Mouse (Mus musculus) Muller cell, postnatal 12 days (primary cell): ENCODE data around the gene Ugp2.

Experiments used
- DNase-seq: peaks from one replicate; pipeline ENCODE4 v3.0.0-alpha.2; 2015; ENCODE audit errors: inconsistent ontology term

Ugp2 gene

DNA sequence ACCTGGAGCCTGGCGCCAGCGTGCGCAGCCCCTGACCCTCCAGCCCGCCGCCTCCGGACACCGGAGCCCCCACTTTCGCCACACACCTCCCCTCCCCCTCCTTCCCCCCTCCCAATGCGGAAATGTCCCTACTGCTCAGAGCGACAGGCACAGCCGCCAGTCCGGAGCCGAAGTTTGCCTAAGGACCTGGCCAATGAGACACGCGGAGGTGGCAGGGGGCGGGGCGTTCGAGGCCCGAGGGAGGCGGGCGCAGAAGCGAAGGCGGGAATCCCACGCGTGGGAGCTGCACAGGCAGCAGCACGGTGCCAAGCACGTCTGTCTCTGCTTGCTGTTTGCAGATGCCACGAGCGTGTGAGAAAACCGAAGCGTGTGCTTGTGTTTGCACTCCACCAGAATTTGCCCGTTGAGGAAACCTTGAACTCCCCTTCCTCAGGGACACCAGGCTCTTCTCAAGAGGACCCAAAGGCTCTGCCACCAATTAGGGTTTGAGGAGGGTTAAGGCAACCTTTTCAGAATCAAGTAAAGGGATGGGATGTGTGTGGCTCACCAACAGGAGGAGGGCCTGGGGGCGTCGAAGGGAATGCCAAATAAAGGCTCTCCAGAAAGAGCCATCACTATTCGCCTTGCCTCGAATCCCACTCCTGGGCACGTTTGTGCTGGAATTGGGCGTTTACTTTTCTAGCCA, at the start of gene Ugp2:
Gene Ugp2 (minus strand): TSS at position 80 of the 685 bp plus-strand sequence.
- DNase-seq, result peak; percentile 98

DNA sequence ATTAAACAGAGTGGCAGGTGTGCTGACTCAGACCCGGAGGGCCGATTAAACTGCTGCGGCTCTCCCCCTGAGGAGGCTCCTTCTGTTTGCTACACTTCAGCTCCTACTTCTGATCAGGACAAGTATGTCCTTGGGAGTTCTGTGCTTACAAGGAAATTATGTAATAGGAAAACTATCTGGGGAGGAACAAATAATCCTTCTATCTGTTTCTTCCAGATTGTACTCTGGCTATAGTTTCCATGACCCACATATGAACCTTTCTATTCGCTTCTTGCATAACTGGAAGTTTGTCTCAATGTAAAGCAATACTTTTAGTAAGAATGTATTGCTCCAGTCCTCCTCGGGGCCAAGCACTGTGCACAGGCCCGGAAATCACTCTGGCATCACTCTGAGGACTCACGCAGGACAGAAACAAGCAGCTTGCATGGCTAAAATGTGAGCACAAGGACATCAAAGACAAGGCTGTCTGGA, 43.9 kb upstream of the Ugp2 start:
- DNase-seq, result no peak

DNA sequence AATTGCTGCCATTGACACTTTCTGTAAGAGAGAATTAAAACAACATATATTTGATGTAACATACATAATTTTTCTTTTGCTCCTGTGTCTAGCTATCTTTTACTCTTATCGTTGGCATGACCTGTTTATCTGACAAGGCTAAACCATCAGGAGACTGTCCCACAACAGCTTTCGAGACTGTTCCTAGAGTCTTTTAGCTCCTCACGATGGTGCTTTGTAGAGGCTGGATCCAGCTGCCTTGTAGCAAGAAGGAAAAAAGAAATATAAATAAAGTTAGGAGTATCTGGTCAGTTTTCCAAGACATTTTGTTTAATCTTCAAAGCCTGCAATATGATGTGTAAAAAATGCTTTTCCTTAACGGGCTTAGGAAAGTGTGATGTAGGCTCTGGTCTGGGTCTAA, 35.7 kb upstream of the Ugp2 start:
- no peak for DNase-seq

- no peak for DNase-seq
Observed at GRCm38 (mm10) chr11:21406141-21406540, 35.1 kb upstream of the Ugp2 start.

GRCm38 (mm10) chr11:21403877-21404276, 32.9 kb upstream of the Ugp2 start:
- no peak for DNase-seq

GRCm38 (mm10) chr11:21402481-21403254, 31.7 kb upstream of the Ugp2 start:
- DNase-seq, result no peak

- no peak for DNase-seq
Observed at GRCm38 (mm10) chr11:21401248-21401647, 30.2 kb upstream of the Ugp2 start.

DNA sequence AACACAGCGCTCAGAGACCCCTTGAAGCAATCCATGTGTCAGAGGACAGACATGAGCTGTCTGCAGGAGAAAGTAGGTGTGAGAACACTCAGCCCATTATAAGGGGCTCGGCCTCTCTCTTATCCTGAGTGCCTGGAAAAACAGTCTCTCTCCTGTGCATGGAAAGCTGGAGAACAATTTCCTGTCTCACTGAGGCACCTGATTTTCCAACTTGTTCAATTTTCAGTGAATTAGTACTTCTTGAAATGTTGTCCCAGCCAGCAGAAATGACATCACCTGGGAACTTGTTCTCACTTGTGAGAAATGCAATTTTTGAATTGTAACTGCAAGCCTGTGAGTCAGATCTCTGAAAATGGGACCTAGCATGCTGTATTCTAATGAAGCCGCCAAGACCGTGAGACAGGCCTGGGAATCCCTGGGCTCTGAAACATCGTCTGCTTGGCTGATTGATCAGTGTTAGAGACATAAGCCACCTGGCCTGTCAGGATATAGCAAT, 28.2 kb upstream of the Ugp2 start:
- DNase-seq, result peak; percentile 42

GRCm38 (mm10) chr11:21398464-21398863, 27.5 kb upstream of the Ugp2 start:
- DNase-seq, result no peak

DNA sequence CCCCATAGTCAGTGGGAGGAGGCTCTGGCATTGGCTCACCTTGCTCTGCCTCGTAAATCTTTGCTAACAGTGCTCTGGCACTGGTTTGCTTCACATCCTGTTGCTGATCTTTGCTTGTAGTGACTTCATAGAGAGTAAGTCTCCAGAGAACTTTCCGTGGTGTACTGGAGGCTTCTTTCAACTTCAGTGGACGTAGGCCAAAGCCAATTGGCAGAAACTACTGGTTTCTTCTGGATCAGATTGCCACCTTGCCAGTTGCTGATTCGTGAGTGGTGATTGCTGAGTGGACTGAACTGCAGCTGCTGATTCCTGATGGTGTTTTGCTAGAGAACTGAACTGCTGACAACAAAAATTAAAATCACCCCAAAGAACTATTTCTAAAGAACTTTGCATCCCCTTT, 15.8 kb upstream of the Ugp2 start:
- no peak for DNase-seq

GRCm38 (mm10) chr11:21374096-21374495, 3.1 kb upstream of the Ugp2 start:
- peak; percentile 83 for DNase-seq

DNA sequence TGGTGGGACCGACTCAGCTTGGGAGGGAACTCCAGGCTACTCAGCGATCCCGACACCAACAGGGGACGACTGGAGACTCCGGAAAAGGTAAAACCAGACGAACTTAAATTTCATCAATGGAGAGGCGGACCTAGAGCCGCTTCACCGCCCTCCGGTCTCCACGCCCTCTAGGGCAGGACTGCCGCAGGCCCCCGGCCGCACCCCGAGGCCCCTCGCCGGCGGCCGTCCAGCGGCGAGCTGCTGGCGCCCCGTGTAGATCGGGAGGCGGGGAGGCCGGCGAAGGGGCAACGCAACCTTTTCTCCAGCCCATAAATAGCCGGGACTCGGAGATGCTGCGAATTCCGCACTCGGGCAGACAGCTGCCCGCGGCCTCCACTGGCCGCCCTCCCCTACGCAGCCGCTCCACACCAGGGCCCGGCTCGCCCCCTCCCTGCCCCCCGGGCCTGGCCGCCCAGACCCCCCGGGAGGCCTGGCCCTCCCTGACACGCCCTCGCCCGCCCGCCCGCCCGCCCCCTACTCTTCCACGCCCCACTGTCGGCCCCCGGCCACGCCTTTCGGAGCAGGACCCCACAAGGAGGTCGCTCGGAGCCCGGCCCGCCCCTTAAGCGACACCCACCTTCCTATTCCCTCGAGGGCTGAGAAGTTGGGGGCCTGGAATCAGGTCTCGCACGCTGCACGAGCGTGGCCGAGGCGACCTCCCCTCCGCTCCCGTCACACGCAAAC, 441 bp downstream of the Ugp2 start:
- DNase-seq, result peak; percentile 96

DNA sequence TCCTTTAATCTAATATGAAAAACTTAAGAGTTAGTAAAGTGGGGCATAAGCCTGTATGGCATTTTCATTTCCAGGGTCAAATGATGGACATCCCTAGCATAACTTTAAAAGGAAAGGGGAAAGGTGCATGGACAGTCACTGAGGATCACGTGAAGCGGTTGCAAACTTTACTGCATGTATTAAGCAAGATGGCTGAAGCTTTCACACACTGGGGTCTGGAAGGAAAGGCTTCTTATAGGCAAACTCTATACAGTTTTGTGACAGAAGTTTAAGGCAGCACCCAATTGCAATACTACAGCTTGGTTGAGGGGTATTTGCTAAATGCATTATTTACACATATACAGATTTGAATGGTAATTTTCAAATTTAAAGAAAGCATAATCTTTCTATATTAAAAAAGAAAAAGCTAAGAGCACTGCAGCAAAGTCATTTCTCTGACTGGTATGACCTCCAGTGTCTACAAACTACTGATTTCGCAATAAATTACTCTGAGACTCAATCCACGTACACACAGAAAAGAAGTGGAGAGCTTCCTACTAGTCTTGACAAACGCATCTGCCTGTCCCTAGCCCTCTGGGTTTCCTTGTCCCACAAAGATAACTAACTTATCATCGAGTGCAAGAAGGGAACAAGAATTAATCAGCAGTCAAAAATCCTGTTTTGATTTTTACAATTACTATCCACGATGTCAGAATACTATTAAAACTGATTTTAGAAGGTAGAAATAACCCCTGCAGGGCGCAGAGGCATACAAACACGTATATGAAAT, 1.6 kb downstream of the Ugp2 start:
- DNase-seq, result no peak

GRCm38 (mm10) chr11:21368466-21368865, 2.5 kb downstream of the Ugp2 start:
- DNase-seq, result no peak

DNA sequence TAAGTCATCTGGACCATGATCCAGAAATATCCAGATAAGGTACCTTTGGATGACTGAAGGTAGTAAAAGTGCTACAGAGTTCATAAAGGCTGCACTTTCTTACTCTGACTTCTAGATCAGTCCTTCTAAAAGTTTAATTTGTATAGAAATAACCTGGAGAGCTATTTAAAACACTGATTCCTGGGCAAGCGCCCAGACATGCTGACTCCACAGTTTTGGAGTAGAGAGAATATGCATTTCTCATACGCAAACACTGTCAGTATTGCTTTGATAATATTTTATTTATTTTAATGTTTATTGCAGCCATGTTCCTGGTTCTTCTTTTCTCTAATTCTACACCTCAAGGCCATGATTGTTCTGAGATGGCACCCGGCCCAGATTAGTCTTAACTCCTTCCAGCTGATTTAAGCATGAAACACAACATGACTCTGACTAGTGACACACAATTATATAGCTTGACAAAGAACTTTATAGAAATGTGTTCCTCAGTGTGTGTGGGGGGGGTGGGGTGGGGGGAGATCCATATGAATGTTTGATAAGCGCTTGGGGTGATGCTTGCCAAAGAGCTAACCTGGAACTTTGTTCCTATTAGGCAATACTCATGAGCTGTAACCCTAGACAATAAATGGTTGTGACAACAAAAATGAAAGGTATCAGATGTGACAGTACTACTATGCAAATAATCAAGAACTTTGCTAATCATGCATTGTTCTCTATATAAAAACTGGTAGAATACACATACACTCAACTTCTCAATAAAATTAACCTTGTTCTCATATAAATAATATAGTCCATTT, 7.7 kb downstream of the Ugp2 start:
- no peak for DNase-seq

- no peak for DNase-seq
Observed at GRCm38 (mm10) chr11:21351296-21351695, 19.7 kb downstream of the Ugp2 start.

DNA sequence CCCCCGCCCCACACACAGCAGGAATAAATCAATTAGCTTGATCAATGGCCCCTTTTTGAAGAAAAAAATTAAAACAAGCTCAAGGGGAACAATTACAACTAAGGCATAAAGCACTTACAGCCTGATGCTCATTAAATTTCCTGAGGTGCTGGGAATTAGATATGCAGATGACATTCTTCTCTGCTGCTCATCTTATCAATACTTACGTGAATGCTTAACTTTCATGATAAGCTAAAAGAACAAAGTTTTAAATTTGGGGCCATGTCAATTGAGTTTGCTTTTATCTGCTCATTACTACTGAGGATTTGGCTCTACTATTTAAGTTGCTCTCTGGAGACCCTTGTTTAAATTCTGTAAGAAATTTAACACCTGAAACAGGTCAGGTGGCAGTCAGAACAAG, 22.1 kb downstream of the Ugp2 start:
- no peak for DNase-seq

DNA sequence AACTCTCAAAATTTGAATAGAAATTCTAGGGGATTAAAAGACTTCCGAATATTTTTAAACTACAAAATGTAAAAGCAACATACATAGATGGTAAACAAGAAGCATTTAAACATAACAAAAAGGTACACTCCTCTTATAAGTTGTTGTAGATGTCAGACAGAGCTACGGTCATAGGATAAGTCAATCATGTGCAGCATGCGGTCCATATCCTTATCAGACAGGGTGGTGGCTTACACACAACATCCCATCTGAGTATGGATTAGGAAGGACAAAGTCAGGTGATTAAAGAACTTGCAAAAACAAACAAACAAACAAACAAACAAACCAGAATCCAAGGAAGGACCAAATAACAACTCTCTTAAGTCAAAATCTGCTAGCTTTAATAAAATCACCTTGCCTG, 25.0 kb downstream of the Ugp2 start:
- DNase-seq, result no peak

DNA sequence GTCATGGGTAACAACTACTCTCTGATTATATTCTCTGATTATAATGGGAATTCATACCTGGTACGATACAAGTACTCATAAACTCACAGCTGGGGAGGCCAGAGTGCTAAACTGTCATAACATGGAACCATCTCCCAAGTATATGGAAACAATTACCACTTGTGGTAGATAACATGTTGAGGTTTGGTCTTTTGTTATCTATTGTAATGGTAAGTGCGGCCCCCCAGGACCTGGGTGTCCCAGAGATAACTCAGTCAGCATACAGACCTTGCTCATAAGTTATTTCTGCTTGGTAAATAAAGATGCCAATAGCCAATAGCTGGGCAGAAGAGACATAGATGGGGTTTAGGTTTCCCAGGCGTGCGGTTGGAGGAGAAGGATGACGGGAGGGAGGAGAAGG, 27.5 kb downstream of the Ugp2 start:
- DNase-seq, result no peak

DNA sequence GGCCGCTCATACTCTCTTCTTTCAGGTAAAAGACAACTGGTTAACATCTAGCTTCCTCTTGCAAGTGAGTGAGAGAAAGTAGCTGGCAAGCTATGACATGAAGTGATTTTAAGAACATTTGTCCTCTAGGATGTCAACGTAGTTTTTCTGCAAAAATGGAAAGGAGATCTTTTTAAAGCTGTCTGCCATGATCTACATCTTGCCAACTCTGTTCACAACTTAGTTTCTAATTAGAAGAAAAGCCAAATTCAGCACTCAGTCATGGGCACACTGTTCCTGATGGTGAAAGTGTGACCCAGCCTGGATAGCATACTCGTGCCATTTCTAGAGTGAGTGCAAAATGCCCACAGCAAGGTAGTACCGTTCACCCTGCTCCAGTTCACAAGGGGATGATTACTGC, 31.9 kb downstream of the Ugp2 start:
- no peak for DNase-seq

DNA sequence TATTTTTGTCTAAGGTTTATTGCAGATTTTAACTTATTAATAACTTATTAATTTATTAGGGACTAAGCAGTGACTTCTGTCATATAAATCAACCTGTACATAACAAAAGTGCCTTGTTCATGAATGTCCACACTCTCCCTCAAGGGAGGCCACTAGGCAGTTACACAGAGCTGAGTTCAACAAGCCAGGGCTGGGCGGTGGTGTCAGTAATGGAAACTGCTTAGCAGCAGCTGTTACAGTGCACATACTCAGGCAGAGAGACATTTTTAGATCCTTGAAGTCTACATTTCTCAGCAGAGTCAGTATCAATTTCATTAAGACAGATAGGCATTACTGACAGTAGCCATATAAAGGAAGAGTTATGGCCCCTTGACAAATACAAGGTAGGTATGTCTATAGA, 33.1 kb downstream of the Ugp2 start:
- DNase-seq, result no peak
